14 mouse cellular contexts compared by ENCODE assay signal in genomic region chr5:105477527-105477926, GRCm38 (mm10).
"Had no signal": no experiment of that assay in that cellular context is flagged by ENCODE, and none has a peak within 500 bp of the region (broad histone marks: within the 10 kb centered on the region; RNA-seq: fewer than 3 reads in every experiment).

No protein-coding gene starts in this region.

- H3K27me3 ChIP-seq: kidney, embryonic 15.5 days; liver, embryonic 13.5 days had no signal

- DNase-seq: kidney, postnatal 10 days; kidney, postnatal 36 days; layer of hippocampus, postnatal 36 days; liver, embryonic 13.5 days; lung, adult 2 months; lung, postnatal 14 days; lung, postnatal 4 days; midbrain, embryonic 14.5 days; thymus, adult 2 months; thymus, postnatal 14 days; thymus, postnatal 4 days had no signal

- H3K27ac ChIP-seq: kidney, embryonic 15.5 days; left cerebral cortex, adult 2 months; liver, embryonic 13.5 days; stomach, postnatal 0 days had no signal

- H3K4me3 ChIP-seq: kidney, embryonic 15.5 days; left cerebral cortex, adult 2 months; liver, embryonic 13.5 days had no signal

- H3K9me3 ChIP-seq: liver, embryonic 13.5 days had no signal

- H3K4me1 ChIP-seq: liver, embryonic 13.5 days had no signal
